Mouse (Mus musculus) hindbrain, embryonic 14.5 days (tissue): ENCODE measurements around the gene Fbxo34. TPM values are rescaled to one million over a fixed set of nuclear protein-coding genes. Genes with fewer than 3 reads are reported as not detected.

Experiments used
- ATAC-seq: fragments of 200-750 bp; cut with Nextera tagmentation; 2 replicates; pipeline ENCODE4 v1.8.0; 2017; ENCODE audit warnings: moderate number of reproducible peaks, mild to moderate bottlenecking, moderate TSS enrichment, moderate library complexity; ENCODE audit not compliant: low FRiP score
- DNase-seq: peaks from one replicate; pipeline ENCODE4 v3.0.0-alpha.2; 2015; ENCODE audit warnings: low spot score
- H3K27ac ChIP-seq: fragments of 300-500 bp; sonication (generic); 2 replicates; pipeline ENCODE4 v1.5.1; 2014; ENCODE audit warnings: mild to moderate bottlenecking, moderate library complexity
- H3K27me3 ChIP-seq: fragments of 300-500 bp; sonication (generic); 2 replicates; pipeline ENCODE4 v1.6.1; 2014; ENCODE audit warnings: mild to moderate bottlenecking, low read length, mixed read lengths; ENCODE audit not compliant: control insufficient read depth, insufficient read depth
- H3K36me3 ChIP-seq: fragments of 300-500 bp; sonication (generic); replicated peaks from 2 replicates; pipeline ENCODE4 v1.6.1; 2014; ENCODE audit not compliant: control insufficient read depth, insufficient read depth
- H3K4me1 ChIP-seq: fragments of 300-500 bp; sonication (generic); replicated peaks from 2 replicates; pipeline ENCODE4 v1.6.1; 2014; ENCODE audit warnings: antibody characterized with exemption, low read length, mixed read lengths; ENCODE audit not compliant: control insufficient read depth, insufficient read depth
- H3K4me2 ChIP-seq: fragments of 300-500 bp; sonication (generic); replicated peaks from 2 replicates; pipeline ENCODE4 v1.6.1; 2014; ENCODE audit warnings: mild to moderate bottlenecking, moderate library complexity
- H3K4me3 ChIP-seq: fragments of 300-500 bp; sonication (generic); replicated peaks from 2 replicates; pipeline ENCODE4 v1.5.1; 2014; ENCODE audit warnings: mild to moderate bottlenecking, low read length
- H3K9ac ChIP-seq: fragments of 300-500 bp; sonication (generic); 2 replicates; pipeline ENCODE4 v1.6.1; 2014
- H3K9me3 ChIP-seq: fragments of 300-500 bp; sonication (generic); 2 replicates; pipeline ENCODE4 v1.6.1; 2016; ENCODE audit warnings: low read length; ENCODE audit not compliant: control insufficient read depth
- WGBS: fragments of 180-500 bp; shearing (Covaris S2); extraction: QIAGEN DNeasy Blood & Tissue Kit; methylation state at CpG from one replicate; pipeline ENCODE4 v1.1.7; 2014; 5-methylcytosine and 5-hydroxymethylcytosine counted together
- polyA plus RNA-seq: library from polyadenylated mRNA; unstranded; fragments of >200 nt; fragmentation: Nextera tagmentation; extraction: Ambion mirVana; gene quantifications from 2 replicates; pipeline ENCODE4 v1.2.1, GENCODE M21; 2014

Gene Fbxo34
- polyA plus RNA-seq, 1 experiment from 2014 or later = 35.3 TPM

- ATAC-seq = no peak
- H3K4me2 ChIP-seq = no peak overlapping the region
- DNase-seq = no peak
- no peaks in the 10 kb centered on the region for H3K36me3 ChIP-seq
- H3K27me3 ChIP-seq = no peaks in the 10 kb centered on the region
- no peak overlapping the region for H3K9ac ChIP-seq
- no peaks in the 10 kb centered on the region for H3K9me3 ChIP-seq
- H3K4me1 ChIP-seq = 0 out of 2 replicates have a peak, but pooled peaks cover 5% of the 10 kb centered on the region
- no peak overlapping the region for H3K27ac ChIP-seq
- 71% methylated on average over 4 of the region's 4 CpGs for WGBS
- H3K4me3 ChIP-seq = no peak overlapping the region
Observed at GRCm38 (mm10) chr14:47422466-47422865, 27.8 kb upstream of the Fbxo34 start.

- no peak overlapping the region for H3K4me3 ChIP-seq
- DNase-seq = no peak
- no peak overlapping the region for H3K27ac ChIP-seq
- ATAC-seq = no peak
- H3K9me3 ChIP-seq = no peaks in the 10 kb centered on the region
- H3K4me2 ChIP-seq = no peak overlapping the region
- H3K27me3 ChIP-seq = no peaks in the 10 kb centered on the region
- no peaks in the 10 kb centered on the region for H3K4me1 ChIP-seq
- no peak overlapping the region for H3K9ac ChIP-seq
- H3K36me3 ChIP-seq = no peaks in the 10 kb centered on the region
Observed at GRCm38 (mm10) chr14:47432987-47433386, 17.2 kb upstream of the Fbxo34 start.

GRCm38 (mm10) chr14:47438947-47439346, 11.3 kb upstream of the Fbxo34 start:
- 76% methylated on average over 3 of the region's 3 CpGs for WGBS
- Histone ChIP-seq H3K4me1 (no peaks in the 10 kb centered on the region), H3K4me3 (no peak overlapping the region), H3K36me3 (no peaks in the 10 kb centered on the region), H3K4me2 (no peak overlapping the region), H3K27me3 (no peaks in the 10 kb centered on the region), H3K9me3 (peaks cover 14% of the 10 kb centered on the region; the same call in 1 of the 2 replicates), H3K27ac (no peak overlapping the region), H3K9ac (no peak overlapping the region)
- ATAC-seq = no peak
- no peak for DNase-seq

GRCm38 (mm10) chr14:47444907-47445306, 5.3 kb upstream of the Fbxo34 start:
- Histone ChIP-seq H3K4me2 (no peak overlapping the region), H3K27ac (no peak overlapping the region), H3K36me3 (no peaks in the 10 kb centered on the region), H3K27me3 (no peaks in the 10 kb centered on the region), H3K4me3 (no peak overlapping the region), H3K9me3 (peaks cover 10% of the 10 kb centered on the region; the same call in 1 of the 2 replicates), H3K4me1 (no peaks in the 10 kb centered on the region), H3K9ac (no peak overlapping the region)
- DNase-seq (no peak), ATAC-seq (no peak)
- 75% methylated on average over 2 of the region's 2 CpGs for WGBS

- Histone ChIP-seq H3K9ac (no peak overlapping the region), H3K27me3 (no peaks in the 10 kb centered on the region), H3K4me1 (no peaks in the 10 kb centered on the region), H3K36me3 (no peaks in the 10 kb centered on the region), H3K4me3 (no peak overlapping the region), H3K9me3 (peaks cover 4% of the 10 kb centered on the region; the same call in 1 of the 2 replicates), H3K27ac (no peak overlapping the region), H3K4me2 (no peak overlapping the region)
- no peak for DNase-seq
- 76% methylated on average over 9 of the region's 9 CpGs for WGBS
- no peak for ATAC-seq
Observed at GRCm38 (mm10) chr14:47445331-47446095, 4.7 kb upstream of the Fbxo34 start.

- Histone ChIP-seq H3K27ac (no peak overlapping the region), H3K4me1 (no peaks in the 10 kb centered on the region), H3K4me3 (no peak overlapping the region), H3K9me3 (no peaks in the 10 kb centered on the region), H3K9ac (no peak overlapping the region), H3K36me3 (no peaks in the 10 kb centered on the region), H3K4me2 (no peak overlapping the region), H3K27me3 (no peaks in the 10 kb centered on the region)
- 83% methylated on average over 4 of the region's 4 CpGs for WGBS
- DNase-seq (no peak), ATAC-seq (no peak)
Observed at GRCm38 (mm10) chr14:47459556-47459955, 9.3 kb downstream of the Fbxo34 start.

- no peak overlapping the region for H3K27ac ChIP-seq
- WGBS = 89% methylated on average over 8 of the region's 8 CpGs
- no peaks in the 10 kb centered on the region for H3K4me1 ChIP-seq
- no peaks in the 10 kb centered on the region for H3K36me3 ChIP-seq
- H3K4me3 ChIP-seq = no peak overlapping the region
- no peak overlapping the region for H3K4me2 ChIP-seq
- no peaks in the 10 kb centered on the region for H3K9me3 ChIP-seq
- H3K27me3 ChIP-seq = no peaks in the 10 kb centered on the region
- ATAC-seq = no peak
- DNase-seq = no peak
- H3K9ac ChIP-seq = no peak overlapping the region
Observed at GRCm38 (mm10) chr14:47461997-47462396, 11.8 kb downstream of the Fbxo34 start.

- H3K27ac ChIP-seq = no peak overlapping the region
- H3K4me2 ChIP-seq = no peak overlapping the region
- 89% methylated on average over 4 of the region's 4 CpGs for WGBS
- H3K4me1 ChIP-seq = no peaks in the 10 kb centered on the region
- H3K36me3 ChIP-seq = no peaks in the 10 kb centered on the region
- H3K9ac ChIP-seq = no peak overlapping the region
- H3K4me3 ChIP-seq = no peak overlapping the region
- no peak for DNase-seq
- H3K27me3 ChIP-seq = no peaks in the 10 kb centered on the region
- H3K9me3 ChIP-seq = no peaks in the 10 kb centered on the region
- no peak for ATAC-seq
Observed at GRCm38 (mm10) chr14:47462453-47462852, 12.2 kb downstream of the Fbxo34 start.

GRCm38 (mm10) chr14:47462877-47463460, 12.7 kb downstream of the Fbxo34 start:
- H3K36me3 ChIP-seq = no peaks in the 10 kb centered on the region
- no peak overlapping the region for H3K27ac ChIP-seq
- ATAC-seq = no peak
- 86% methylated on average over 9 of the region's 9 CpGs for WGBS
- no peak for DNase-seq
- H3K9ac ChIP-seq = no peak overlapping the region
- H3K27me3 ChIP-seq = no peaks in the 10 kb centered on the region
- no peak overlapping the region for H3K4me2 ChIP-seq
- H3K4me1 ChIP-seq = no peaks in the 10 kb centered on the region
- no peak overlapping the region for H3K4me3 ChIP-seq
- no peaks in the 10 kb centered on the region for H3K9me3 ChIP-seq
